Mouse (Mus musculus): Measurements from ENCODE around the gene Tmem19. TPM values are rescaled to one million over a fixed set of nuclear protein-coding genes. Genes with fewer than 3 reads are reported as not detected.

Tmem19 gene
- polyA plus RNA-seq, 1 experiment from 2014 or later: 35.5 TPM

- Histone ChIP-seq H3K4me3 (ENCODE audit: low read length) (no peak overlapping the region), H3K36me3 (ENCODE audit: control insufficient read depth, insufficient read depth, low read length) (no peaks in the 10 kb centered on the region; the same call in 1 of the 2 replicates), H3K4me1 (ENCODE audit: control insufficient read depth, insufficient read depth, low read length) (no peaks in the 10 kb centered on the region), H3K9me3 (ENCODE audit: control insufficient read depth, low read length) (no peaks in the 10 kb centered on the region), H3K27me3 (ENCODE audit: control insufficient read depth, insufficient read depth, low read length) (no peaks in the 10 kb centered on the region), H3K9ac (ENCODE audit: low read depth, low read length) (no peak overlapping the region), H3K4me2 (replicated peaks; ENCODE audit: low read depth, low read length) (no peak overlapping the region), H3K27ac (ENCODE audit: low read depth, low read length) (no peak overlapping the region)
- WGBS: 84% methylated on average over 6 of the region's 6 CpGs
- ATAC-seq (ENCODE audit: low FRiP score, low TSS enrichment): no peak
Measured at GRCm38 (mm10) chr10:115354553-115354952, 7.7 kb downstream of the Tmem19 start.

GRCm38 (mm10) chr10:115350810-115351397 is 11.4 kb downstream of the Tmem19 start:
- H3K9me3 ChIP-seq (ENCODE audit: control insufficient read depth, low read length): no peaks in the 10 kb centered on the region
- H3K36me3 ChIP-seq (ENCODE audit: control insufficient read depth, insufficient read depth, low read length): peaks cover 3% of the 10 kb centered on the region; the same call in 1 of the 2 replicates
- H3K4me3 ChIP-seq (ENCODE audit: low read length): no peak overlapping the region
- H3K4me2 ChIP-seq (replicated peaks; ENCODE audit: low read depth, low read length): no peak overlapping the region
- no peaks in the 10 kb centered on the region for H3K4me1 ChIP-seq (ENCODE audit: control insufficient read depth, insufficient read depth, low read length)
- ATAC-seq (ENCODE audit: low FRiP score, low TSS enrichment): 0 out of 2 replicates have a peak, but pooled peaks have one; percentile 43
- H3K27ac ChIP-seq (ENCODE audit: low read depth, low read length): no peak overlapping the region
- H3K27me3 ChIP-seq (ENCODE audit: control insufficient read depth, insufficient read depth, low read length): no peaks in the 10 kb centered on the region
- no peak overlapping the region for H3K9ac ChIP-seq (ENCODE audit: low read depth, low read length)
- WGBS: 79% methylated on average over 2 of the region's 2 CpGs

- peak; percentile 39; the same call in 1 of the 2 replicates for ATAC-seq (ENCODE audit: low FRiP score, low TSS enrichment)
- no peaks in the 10 kb centered on the region for H3K4me1 ChIP-seq (ENCODE audit: control insufficient read depth, insufficient read depth, low read length)
- H3K9ac ChIP-seq (ENCODE audit: low read depth, low read length): no peak overlapping the region
- no peaks in the 10 kb centered on the region for H3K9me3 ChIP-seq (ENCODE audit: control insufficient read depth, low read length)
- H3K4me3 ChIP-seq (ENCODE audit: low read length): no peak overlapping the region
- peaks cover 3% of the 10 kb centered on the region; the same call in 1 of the 2 replicates for H3K36me3 ChIP-seq (ENCODE audit: control insufficient read depth, insufficient read depth, low read length)
- H3K4me2 ChIP-seq (replicated peaks; ENCODE audit: low read depth, low read length): no peak overlapping the region
- WGBS: 77% methylated on average over 7 of the region's 7 CpGs
- no peak overlapping the region for H3K27ac ChIP-seq (ENCODE audit: low read depth, low read length)
- no peaks in the 10 kb centered on the region for H3K27me3 ChIP-seq (ENCODE audit: control insufficient read depth, insufficient read depth, low read length)
Measured at GRCm38 (mm10) chr10:115349509-115349908, 12.8 kb downstream of the Tmem19 start.

DNA sequence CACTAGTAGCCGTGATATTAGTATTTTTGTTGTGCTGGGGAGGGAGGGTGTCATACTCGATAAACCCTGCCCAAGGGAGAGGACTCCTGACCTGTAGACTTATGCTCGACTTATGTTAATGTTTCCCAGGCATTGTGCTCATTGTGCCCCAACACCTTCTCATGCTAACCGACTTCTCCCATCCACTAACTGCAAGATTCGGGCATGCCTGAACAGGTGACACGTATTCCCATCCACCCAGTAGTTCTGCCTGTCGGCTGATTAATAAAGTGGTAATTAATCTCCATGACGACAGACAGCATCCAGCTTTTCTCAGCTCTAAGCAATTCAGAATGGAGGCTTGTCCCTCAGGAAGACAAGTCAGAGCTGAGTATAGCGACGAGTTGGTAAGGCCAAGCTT is 13.3 kb downstream of the Tmem19 start:
- WGBS: 73% methylated on average over 10 of the region's 10 CpGs
- H3K9me3 ChIP-seq (ENCODE audit: control insufficient read depth, low read length): no peaks in the 10 kb centered on the region
- no peak overlapping the region for H3K4me3 ChIP-seq (ENCODE audit: low read length)
- H3K36me3 ChIP-seq (ENCODE audit: control insufficient read depth, insufficient read depth, low read length): peaks cover 3% of the 10 kb centered on the region; the same call in 1 of the 2 replicates
- no peak overlapping the region for H3K9ac ChIP-seq (ENCODE audit: low read depth, low read length)
- H3K4me2 ChIP-seq (replicated peaks; ENCODE audit: low read depth, low read length): no peak overlapping the region
- ATAC-seq (ENCODE audit: low FRiP score, low TSS enrichment): no peak
- no peaks in the 10 kb centered on the region for H3K4me1 ChIP-seq (ENCODE audit: control insufficient read depth, insufficient read depth, low read length)
- no peaks in the 10 kb centered on the region for H3K27me3 ChIP-seq (ENCODE audit: control insufficient read depth, insufficient read depth, low read length)
- no peak overlapping the region for H3K27ac ChIP-seq (ENCODE audit: low read depth, low read length)

- Histone ChIP-seq H3K4me3 (ENCODE audit: low read length) (no peak overlapping the region), H3K27me3 (ENCODE audit: control insufficient read depth, insufficient read depth, low read length) (no peaks in the 10 kb centered on the region), H3K4me2 (replicated peaks; ENCODE audit: low read depth, low read length) (no peak overlapping the region), H3K9me3 (ENCODE audit: control insufficient read depth, low read length) (no peaks in the 10 kb centered on the region), H3K27ac (ENCODE audit: low read depth, low read length) (no peak overlapping the region), H3K4me1 (ENCODE audit: control insufficient read depth, insufficient read depth, low read length) (no peaks in the 10 kb centered on the region), H3K9ac (ENCODE audit: low read depth, low read length) (no peak overlapping the region), H3K36me3 (ENCODE audit: control insufficient read depth, insufficient read depth, low read length) (peaks cover 3% of the 10 kb centered on the region; the same call in 1 of the 2 replicates)
- ATAC-seq (ENCODE audit: low FRiP score, low TSS enrichment): no peak
- WGBS: 83% methylated on average over 6 of the region's 6 CpGs
Measured at GRCm38 (mm10) chr10:115348131-115348530, 14.2 kb downstream of the Tmem19 start.

GRCm38 (mm10) chr10:115346444-115346843 is 15.9 kb downstream of the Tmem19 start:
- H3K27ac ChIP-seq (ENCODE audit: low read depth, low read length): no peak overlapping the region
- no peak for ATAC-seq (ENCODE audit: low FRiP score, low TSS enrichment)
- H3K4me2 ChIP-seq (replicated peaks; ENCODE audit: low read depth, low read length): no peak overlapping the region
- H3K4me1 ChIP-seq (ENCODE audit: control insufficient read depth, insufficient read depth, low read length): no peaks in the 10 kb centered on the region
- H3K9me3 ChIP-seq (ENCODE audit: control insufficient read depth, low read length): no peaks in the 10 kb centered on the region
- no peaks in the 10 kb centered on the region for H3K27me3 ChIP-seq (ENCODE audit: control insufficient read depth, insufficient read depth, low read length)
- H3K4me3 ChIP-seq (ENCODE audit: low read length): no peak overlapping the region
- H3K36me3 ChIP-seq (ENCODE audit: control insufficient read depth, insufficient read depth, low read length): peaks cover 11% of the 10 kb centered on the region; the same call in 1 of the 2 replicates
- H3K9ac ChIP-seq (ENCODE audit: low read depth, low read length): no peak overlapping the region

GRCm38 (mm10) chr10:115342771-115343425 is 19.4 kb downstream of the Tmem19 start:
- Histone ChIP-seq H3K36me3 (ENCODE audit: control insufficient read depth, insufficient read depth, low read length) (peaks cover 11% of the 10 kb centered on the region; the same call in 1 of the 2 replicates), H3K4me1 (ENCODE audit: control insufficient read depth, insufficient read depth, low read length) (no peaks in the 10 kb centered on the region), H3K9ac (ENCODE audit: low read depth, low read length) (no peak overlapping the region), H3K9me3 (ENCODE audit: control insufficient read depth, low read length) (no peaks in the 10 kb centered on the region), H3K4me3 (ENCODE audit: low read length) (no peak overlapping the region), H3K27ac (ENCODE audit: low read depth, low read length) (no peak overlapping the region), H3K27me3 (ENCODE audit: control insufficient read depth, insufficient read depth, low read length) (no peaks in the 10 kb centered on the region), H3K4me2 (replicated peaks; ENCODE audit: low read depth, low read length) (no peak overlapping the region)
- WGBS: 91% methylated on average over 4 of the region's 4 CpGs
- ATAC-seq (ENCODE audit: low FRiP score, low TSS enrichment): no peak

- Histone ChIP-seq H3K4me2 (replicated peaks; ENCODE audit: low read depth, low read length) (no peak overlapping the region), H3K27me3 (ENCODE audit: control insufficient read depth, insufficient read depth, low read length) (no peaks in the 10 kb centered on the region), H3K9ac (ENCODE audit: low read depth, low read length) (no peak overlapping the region), H3K27ac (ENCODE audit: low read depth, low read length) (no peak overlapping the region), H3K9me3 (ENCODE audit: control insufficient read depth, low read length) (no peaks in the 10 kb centered on the region), H3K36me3 (ENCODE audit: control insufficient read depth, insufficient read depth, low read length) (peaks cover 9% of the 10 kb centered on the region; the same call in 1 of the 2 replicates), H3K4me1 (ENCODE audit: control insufficient read depth, insufficient read depth, low read length) (no peaks in the 10 kb centered on the region), H3K4me3 (ENCODE audit: low read length) (no peak overlapping the region)
- ATAC-seq (ENCODE audit: low FRiP score, low TSS enrichment): no peak
- WGBS: 92% methylated on average over 7 of the region's 7 CpGs
Measured at GRCm38 (mm10) chr10:115339820-115340328, 22.4 kb downstream of the Tmem19 start.

DNA sequence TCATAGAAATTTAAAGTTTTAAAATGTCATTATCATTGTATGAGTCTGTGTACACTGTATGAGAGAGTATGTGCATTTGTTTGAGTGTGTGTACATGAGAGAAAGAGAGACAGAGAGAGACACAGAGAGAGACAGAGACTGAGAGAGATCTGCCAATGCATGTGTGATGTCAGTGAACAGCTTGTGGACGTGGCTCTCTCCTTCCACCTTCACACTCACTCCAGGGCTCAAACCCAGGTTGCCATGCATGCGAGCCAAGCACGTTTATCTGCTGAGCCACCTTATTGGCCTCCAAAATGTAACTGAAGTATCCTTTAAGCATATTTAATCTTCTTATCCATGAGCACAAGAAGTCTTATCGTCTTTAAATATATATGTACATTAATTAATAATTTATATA is 25.4 kb downstream of the Tmem19 start:
- Histone ChIP-seq H3K4me2 (replicated peaks; ENCODE audit: low read depth, low read length) (no peak overlapping the region), H3K4me1 (ENCODE audit: control insufficient read depth, insufficient read depth, low read length) (no peaks in the 10 kb centered on the region), H3K36me3 (ENCODE audit: control insufficient read depth, insufficient read depth, low read length) (peaks cover 3% of the 10 kb centered on the region; the same call in 1 of the 2 replicates), H3K9me3 (ENCODE audit: control insufficient read depth, low read length) (no peaks in the 10 kb centered on the region), H3K27ac (ENCODE audit: low read depth, low read length) (no peak overlapping the region), H3K9ac (ENCODE audit: low read depth, low read length) (no peak overlapping the region), H3K4me3 (ENCODE audit: low read length) (no peak overlapping the region), H3K27me3 (ENCODE audit: control insufficient read depth, insufficient read depth, low read length) (no peaks in the 10 kb centered on the region)
- 87% methylated on average over 4 of the region's 4 CpGs for WGBS
- ATAC-seq (ENCODE audit: low FRiP score, low TSS enrichment): no peak
